Mouse (Mus musculus): ENCODE results near the gene Hormad2.

Hormad2 gene

GRCm38 (mm10) chr11:4440978-4441377, at the start of gene Hormad2:
Gene Hormad2 (minus strand): TSS chr11:4441105.
- DNase-seq (ENCODE audit: extremely low spot score, low spot score) = no peak

GRCm38 (mm10) chr11:4489207-4489606, 48.3 kb upstream of the Hormad2 start:
- no peak for DNase-seq (ENCODE audit: extremely low spot score, low spot score)

GRCm38 (mm10) chr11:4488798-4489197, 47.9 kb upstream of the Hormad2 start:
- DNase-seq (ENCODE audit: extremely low spot score, low spot score) = no peak

- no peak for DNase-seq (ENCODE audit: extremely low spot score, low spot score)
Observed at GRCm38 (mm10) chr11:4488367-4488766, 47.5 kb upstream of the Hormad2 start.

- DNase-seq (ENCODE audit: extremely low spot score, low spot score) = no peak
Observed at GRCm38 (mm10) chr11:4487401-4487965, 46.6 kb upstream of the Hormad2 start.

- no peak for DNase-seq (ENCODE audit: extremely low spot score, low spot score)
Observed at GRCm38 (mm10) chr11:4484541-4484940, 43.6 kb upstream of the Hormad2 start.

GRCm38 (mm10) chr11:4482641-4483040, 41.7 kb upstream of the Hormad2 start:
- no peak for DNase-seq (ENCODE audit: extremely low spot score, low spot score)

- DNase-seq (ENCODE audit: extremely low spot score, low spot score) = no peak
Observed at GRCm38 (mm10) chr11:4476184-4476697, 35.3 kb upstream of the Hormad2 start.

- no peak for DNase-seq (ENCODE audit: extremely low spot score, low spot score)
Observed at GRCm38 (mm10) chr11:4472464-4473179, 31.7 kb upstream of the Hormad2 start.

- no peak for DNase-seq (ENCODE audit: extremely low spot score, low spot score)
Observed at GRCm38 (mm10) chr11:4471734-4472133, 30.8 kb upstream of the Hormad2 start.

GRCm38 (mm10) chr11:4471251-4471650, 30.3 kb upstream of the Hormad2 start:
- no peak for DNase-seq (ENCODE audit: extremely low spot score, low spot score)

- DNase-seq (ENCODE audit: extremely low spot score, low spot score) = no peak
Observed at GRCm38 (mm10) chr11:4469091-4469490, 28.2 kb upstream of the Hormad2 start.

- DNase-seq (ENCODE audit: extremely low spot score, low spot score) = no peak
Observed at GRCm38 (mm10) chr11:4467436-4467835, 26.5 kb upstream of the Hormad2 start.

GRCm38 (mm10) chr11:4466191-4466590, 25.3 kb upstream of the Hormad2 start:
- DNase-seq (ENCODE audit: extremely low spot score, low spot score) = no peak

- DNase-seq (ENCODE audit: extremely low spot score, low spot score) = no peak
Observed at GRCm38 (mm10) chr11:4464616-4465015, 23.7 kb upstream of the Hormad2 start.

GRCm38 (mm10) chr11:4464186-4464585, 23.3 kb upstream of the Hormad2 start:
- no peak for DNase-seq (ENCODE audit: extremely low spot score, low spot score)

- DNase-seq (ENCODE audit: extremely low spot score, low spot score) = no peak
Observed at GRCm38 (mm10) chr11:4462868-4463267, 22.0 kb upstream of the Hormad2 start.

- peak; percentile 30 for DNase-seq (ENCODE audit: extremely low spot score, low spot score)
Observed at GRCm38 (mm10) chr11:4461154-4461553, 20.2 kb upstream of the Hormad2 start.

GRCm38 (mm10) chr11:4460615-4461014, 19.7 kb upstream of the Hormad2 start:
- DNase-seq (ENCODE audit: extremely low spot score, low spot score) = no peak

- DNase-seq (ENCODE audit: extremely low spot score, low spot score) = no peak
Observed at GRCm38 (mm10) chr11:4454895-4455535, 14.1 kb upstream of the Hormad2 start.

GRCm38 (mm10) chr11:4452467-4453184, 11.7 kb upstream of the Hormad2 start:
- no peak for DNase-seq (ENCODE audit: extremely low spot score, low spot score)

- peak; percentile 69 for DNase-seq (ENCODE audit: extremely low spot score, low spot score)
Observed at GRCm38 (mm10) chr11:4451116-4451515, 10.2 kb upstream of the Hormad2 start.

Measured in neural tube, embryonic 10.5 days (tissue).